Mouse (Mus musculus): ENCODE measurements around the gene Dmac2.
A peak's percentile ranks its signal among the peaks of the same experiment; 100 is the strongest.

Gene Dmac2

GRCm38 (mm10) chr7:25655601-25656428 lies 36.6 kb downstream of the Dmac2 start:
- peak in 1 of 2 experiments; percentile 30 for DNase-seq

GRCm38 (mm10) chr7:25657785-25658184 lies 38.6 kb downstream of the Dmac2 start:
- no peak for DNase-seq

GRCm38 (mm10) chr7:25658657-25659472 lies 39.7 kb downstream of the Dmac2 start, which contains the start of the genes Bckdha and Exosc5:
Gene Bckdha (minus strand): TSS chr7:25658981.
Gene Exosc5 (plus strand): TSS chr7:25659164.
- DNase-seq, result peak; percentile 99 to 100

GRCm38 (mm10) chr7:25666381-25666780 lies 47.2 kb downstream of the Dmac2 start:
- DNase-seq, result no peak

DNA sequence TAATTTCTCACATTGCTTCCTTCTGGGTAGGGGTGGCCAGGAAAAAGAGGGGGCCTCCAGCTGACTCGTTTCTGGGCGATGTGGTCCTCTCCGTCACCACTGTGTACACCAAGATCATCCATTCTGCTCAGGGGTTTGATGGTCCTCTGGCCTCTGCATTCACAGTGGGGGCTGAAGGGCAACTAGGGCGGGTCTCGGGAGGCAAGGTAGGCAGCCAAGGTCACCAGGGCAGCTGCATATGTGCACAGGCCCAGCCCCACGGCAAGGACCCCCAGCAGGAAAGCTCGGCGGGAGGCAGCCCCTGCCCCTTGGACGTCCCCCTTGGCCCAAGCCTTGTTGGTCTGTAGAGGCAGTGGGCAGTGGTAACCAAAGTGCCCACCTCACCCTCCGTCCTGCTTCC lies 49.9 kb downstream of the Dmac2 start:
- DNase-seq, result no peak

DNA sequence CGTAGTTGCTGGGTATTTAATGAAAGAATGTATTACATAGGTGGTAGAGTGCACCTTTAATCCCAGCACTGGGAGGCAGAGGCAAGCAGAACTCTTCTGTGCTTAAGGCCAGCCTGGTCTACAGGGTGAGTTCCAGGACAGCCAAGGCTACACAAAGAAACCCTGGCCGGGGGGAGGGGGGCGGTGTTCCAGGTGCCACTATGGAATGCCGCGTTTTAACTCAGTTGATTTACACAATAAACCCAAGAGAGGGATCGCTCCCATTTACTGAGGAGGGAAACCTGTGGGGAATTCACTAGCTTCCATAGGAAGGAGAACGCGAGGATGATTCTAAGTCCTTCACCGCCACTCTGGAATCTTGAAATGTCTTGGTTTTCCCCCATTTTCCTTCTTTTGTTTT lies 50.4 kb downstream of the Dmac2 start:
- no peak for DNase-seq

GRCm38 (mm10) chr7:25670096-25670495 lies 50.9 kb downstream of the Dmac2 start:
- DNase-seq, result no peak

DNA sequence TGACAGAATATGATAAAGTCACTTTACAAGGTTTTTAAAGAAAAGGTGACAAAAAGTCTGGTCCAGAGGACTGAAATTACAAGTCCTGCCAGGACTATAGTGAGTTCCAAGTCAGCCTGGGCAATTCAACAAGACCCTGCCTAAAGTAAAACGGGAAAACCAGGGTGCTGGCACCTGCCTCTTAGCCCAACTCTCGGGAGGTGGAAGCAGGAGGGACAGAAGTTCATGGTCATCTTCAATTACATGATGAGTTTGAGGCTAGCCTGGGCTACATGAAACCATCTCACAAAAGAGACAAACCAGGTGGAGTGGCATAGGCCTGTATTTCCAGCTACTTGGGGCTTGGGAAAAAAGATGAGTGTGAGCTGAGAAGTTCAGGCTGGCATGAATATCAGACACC lies 52.5 kb downstream of the Dmac2 start:
- DNase-seq, result no peak

GRCm38 (mm10) chr7:25672442-25672841 lies 53.2 kb downstream of the Dmac2 start:
- DNase-seq, result no peak

- no peak for DNase-seq
These were observed 55.1 kb downstream of the Dmac2 start for GRCm38 (mm10) chr7:25674297-25674696.

GRCm38 (mm10) chr7:25674719-25675300 lies 55.6 kb downstream of the Dmac2 start, which contains the start of gene Tmem91:
Gene Tmem91 (minus strand): TSS chr7:25675166.
- DNase-seq, result no peak

Measured in kidney, postnatal 4 days (tissue).